Mouse (Mus musculus) CH12.LX (cell line): ENCODE results near the gene Fam168a. TPM values are rescaled to one million over a fixed set of nuclear protein-coding genes. Genes with fewer than 3 reads are reported as not detected.

Source experiments
- DNase-seq: peaks from one replicate; pipeline ENCODE4 v3.0.0-alpha.2; 2013; ENCODE audit errors: extremely low read depth
- H3K27ac ChIP-seq: 2 replicates; pipeline ENCODE4 v1.5.1; 2012; ENCODE audit warnings: low read depth, mild to moderate bottlenecking, control low read depth, moderate library complexity; ENCODE audit not compliant: insufficient read depth
- H3K27me3 ChIP-seq: replicated peaks from 2 replicates; pipeline ENCODE3; 2012; ENCODE audit warnings: inconsistent platforms
- H3K36me3 ChIP-seq, 2 experiments: replicated peaks in 1 of 2; 2 replicates each; pipeline versions ENCODE3 to v1.6.1; 2012; ENCODE audit warnings: inconsistent platforms in 1 of 2, low read length in 1 of 2, mild to moderate bottlenecking in 1 of 2, mixed read lengths in 1 of 2, moderate library complexity in 1 of 2; ENCODE audit not compliant: control insufficient read depth in 1 of 2, insufficient read depth in 1 of 2
- H3K4me1 ChIP-seq, 2 experiments: 2 replicates each; pipeline ENCODE4 v1.6.1; 2012; ENCODE audit warnings: inconsistent platforms in 1 of 2, moderate library complexity in 1 of 2; ENCODE audit not compliant: insufficient read depth in 2 of 2, control insufficient read depth in 1 of 2
- H3K4me2 ChIP-seq: 2 replicates; pipeline ENCODE4 v1.6.1; 2012; ENCODE audit warnings: low read depth, mild to moderate bottlenecking, control low read depth; ENCODE audit not compliant: poor library complexity, insufficient read depth, severe bottlenecking
- H3K4me3 ChIP-seq, 3 experiments: fragments of 150-350 bp in 1 of 3; sonication (generic) in 1 of 3; replicated peaks in 1 of 3; 2 replicates each; pipeline versions ENCODE3 to v1.5.1; 2011 to 2012; ENCODE audit warnings: low read depth in 2 of 3, low read length in 2 of 3, mild to moderate bottlenecking in 2 of 3, moderate library complexity in 2 of 3, control low read depth in 1 of 3, improper control_type of control experiment in 1 of 3, inconsistent platforms in 1 of 3, mixed read lengths in 1 of 3; ENCODE audit not compliant: poor library complexity in 1 of 3
- H3K79me2 ChIP-seq: replicated peaks from 2 replicates; pipeline ENCODE4 v1.6.1; 2012; ENCODE audit warnings: mild to moderate bottlenecking, moderate library complexity; ENCODE audit not compliant: control insufficient read depth, poor library complexity, insufficient read depth, severe bottlenecking; ENCODE audit errors: extremely low read depth
- H3K9ac ChIP-seq: 2 replicates; pipeline ENCODE4 v1.6.1; 2012; ENCODE audit warnings: low read depth, mild to moderate bottlenecking, control low read depth, moderate library complexity; ENCODE audit not compliant: insufficient read depth
- H3K9me3 ChIP-seq: replicated peaks from 2 replicates; pipeline ENCODE3; 2012; ENCODE audit warnings: low read length, inconsistent platforms, mixed read lengths
- BHLHE40 ChIP-seq: IDR thresholded peaks from 2 replicates; pipeline ENCODE4 v1.6.1; 2011; ENCODE audit warnings: mild to moderate bottlenecking, low read depth, low read length, improper control_type of control experiment
- CHD2 ChIP-seq: IDR thresholded peaks from 2 replicates; pipeline ENCODE4 v1.6.1; 2011; ENCODE audit warnings: low read length, improper control_type of control experiment
- CTCF ChIP-seq, 2 experiments: IDR thresholded peaks in 1 of 2; conservative IDR thresholded peaks in 1 of 2; 2 replicates each; pipeline ENCODE4 v1.5.1; 2011 to 2012; ENCODE audit warnings: low read depth in 2 of 2, low read length in 2 of 2, improper control_type of control experiment in 1 of 2, inconsistent platforms in 1 of 2, mild to moderate bottlenecking in 1 of 2, moderate library complexity in 1 of 2
- ELF1 ChIP-seq: IDR thresholded peaks from 2 replicates; pipeline ENCODE4 v1.6.1; 2014; ENCODE audit warnings: low read depth, mild to moderate bottlenecking, inconsistent platforms, low read length, improper control_type of control experiment
- IRF4 ChIP-seq: IDR thresholded peaks from 2 replicates; pipeline ENCODE4 v1.6.1; 2014; ENCODE audit warnings: low read depth, mild to moderate bottlenecking, inconsistent platforms, low read length, improper control_type of control experiment
- KAT2A ChIP-seq: IDR thresholded peaks from 2 replicates; pipeline ENCODE4 v1.6.1; 2012; ENCODE audit warnings: low read length, improper control_type of control experiment, inconsistent platforms; ENCODE audit not compliant: insufficient replicate concordance
- MAZ ChIP-seq: IDR thresholded peaks from 2 replicates; pipeline ENCODE4 v1.6.1; 2012; ENCODE audit warnings: low read depth, mild to moderate bottlenecking, inconsistent platforms, low read length, improper control_type of control experiment, moderate library complexity
- MEF2A ChIP-seq: IDR thresholded peaks from 2 replicates; pipeline ENCODE4 v1.6.1; 2014; ENCODE audit warnings: low read depth, mild to moderate bottlenecking, inconsistent platforms, low read length, improper control_type of control experiment, borderline replicate concordance
- POLR2A ChIP-seq: IDR thresholded peaks from 2 replicates; pipeline ENCODE4 v1.6.1; 2011; ENCODE audit warnings: low read depth, mild to moderate bottlenecking, improper control_type of control experiment, low read length
- POLR2AphosphoS2 ChIP-seq: IDR thresholded peaks from 2 replicates; pipeline ENCODE4 v1.6.1; 2011; ENCODE audit warnings: low read depth, low read length, improper control_type of control experiment
- SIN3A ChIP-seq: IDR thresholded peaks from 2 replicates; pipeline ENCODE4 v1.6.1; 2012; ENCODE audit warnings: low read length, improper control_type of control experiment, inconsistent platforms
- SMC3 ChIP-seq: IDR thresholded peaks from 2 replicates; pipeline ENCODE4 v1.6.1; 2011; ENCODE audit warnings: low read depth, low read length, improper control_type of control experiment
- UBTF ChIP-seq: IDR thresholded peaks from 2 replicates; pipeline ENCODE4 v1.6.1; 2012; ENCODE audit warnings: low read depth, mild to moderate bottlenecking, inconsistent platforms, low read length, improper control_type of control experiment, moderate library complexity
- USF1 ChIP-seq: IDR thresholded peaks from 2 replicates; pipeline ENCODE4 v1.6.1; 2014; ENCODE audit warnings: low read depth, mild to moderate bottlenecking, inconsistent platforms, low read length, improper control_type of control experiment
- ZKSCAN1 ChIP-seq: IDR thresholded peaks from 2 replicates; pipeline ENCODE4 v1.6.1; 2012; ENCODE audit warnings: low read depth, inconsistent platforms, low read length, improper control_type of control experiment, borderline replicate concordance
- ZMIZ1 ChIP-seq: IDR thresholded peaks from 2 replicates; pipeline ENCODE4 v1.6.1; 2012; ENCODE audit warnings: low read depth, mild to moderate bottlenecking, inconsistent platforms, low read length, improper control_type of control experiment
- dilution Hi-C: fragments of 300-500 bp; cut with MboI; formaldehyde crosslinking; loops from 2 replicates; pipeline ENCODE4 v1.14.3; 2020; ENCODE audit warnings: low sequenced_read_pairs; ENCODE audit not compliant: extremely low pct_unique_long_range_greater_than_20kb, extremely low pct_ligation_motif_present
- in situ Hi-C: fragments of 300-500 bp; cut with MboI; formaldehyde crosslinking; loops from 3 replicates; pipeline ENCODE4 v1.14.3; 2019; ENCODE audit warnings: low sequenced_read_pairs, low pct_ligation_motif_present, low pct_unique_long_range_greater_than_20kb, mixed read lengths
- polyA plus RNA-seq: library from polyadenylated mRNA; unstranded; fragments of >175 nt; gene quantifications from 2 replicates; pipeline ENCODE4 v1.2.1, GENCODE M21; 2012; ENCODE audit warnings: low read depth; ENCODE audit not compliant: insufficient read length
- total RNA-seq, 2 experiments: library from RNA; depleted of rRNA; stranded (reverse); fragments of 300-350 nt in 1 of 2; fragments of >200 nt in 1 of 2; gene quantifications; 2 replicates each; pipeline ENCODE4 v1.2.3; 2012 to 2014

Gene Fam168a
- total and polyA plus RNA-seq, 3 experiments, result 4.0 to 15.0 (median 4.9) TPM

DNA sequence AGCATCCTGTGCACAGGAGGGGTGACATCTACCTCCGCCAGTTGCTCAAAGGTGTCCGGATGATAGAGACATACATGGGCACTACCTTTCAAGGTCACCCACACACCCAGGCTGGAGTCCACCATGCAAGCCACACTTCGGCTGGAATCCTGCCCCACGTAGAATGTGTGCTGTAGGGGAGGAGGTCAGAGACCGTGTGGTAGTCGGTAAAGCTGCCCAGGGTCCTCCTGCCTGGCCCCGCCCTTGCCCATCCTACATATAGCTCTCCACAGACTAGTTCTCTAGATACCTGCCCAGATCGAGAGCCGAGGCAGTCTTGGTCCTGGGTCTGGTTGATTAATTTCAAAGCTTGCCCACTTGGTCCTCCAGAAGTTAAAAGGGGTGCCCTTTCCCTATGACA lies 170.3 kb downstream of the Fam168a start:
- dilution Hi-C loops, result no loop called here
- Histone ChIP-seq H3K4me1 (peaks cover 15 to 53% of the 10 kb centered on the region in 2 experiments), H3K27ac (no peak overlapping the region), H3K36me3 (peaks cover 27 to 78% of the 10 kb centered on the region in 2 experiments), H3K4me2 (no peak overlapping the region), H3K79me2 (no peaks in the 10 kb centered on the region), H3K4me3 (no peak overlapping the region), H3K27me3 (no peaks in the 10 kb centered on the region), H3K9me3 (no peaks in the 10 kb centered on the region), H3K9ac (no peak overlapping the region)
- DNase-seq, result no peak
- in situ Hi-C loops, result no loop called here
- no peak for TF ChIP-seq USF1
- no peak for TF ChIP-seq POLR2AphosphoS2

DNA sequence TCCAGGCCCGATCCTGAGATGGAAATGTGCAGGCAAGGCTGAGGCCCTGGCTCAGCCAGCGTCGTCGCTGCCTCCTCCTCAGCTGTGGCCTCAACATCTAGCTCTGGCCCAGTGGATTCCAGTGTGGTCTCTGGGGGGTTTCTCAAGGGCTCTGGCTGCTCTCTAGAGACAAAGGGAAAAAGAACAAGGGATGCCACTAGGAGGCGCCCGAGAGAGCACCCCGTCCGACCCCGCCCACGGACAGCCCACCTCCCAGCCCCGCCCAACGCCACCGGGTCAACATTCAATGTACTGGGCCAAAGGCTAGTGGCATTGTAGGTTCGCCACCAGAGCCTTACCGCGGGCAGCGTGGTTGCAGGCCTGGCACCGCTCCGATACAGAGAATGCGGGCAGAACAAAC lies 173.2 kb downstream of the Fam168a start:
- Histone ChIP-seq H3K79me2 (no peaks in the 10 kb centered on the region), H3K4me1 (peaks cover 25 to 58% of the 10 kb centered on the region in 2 experiments), H3K9me3 (no peaks in the 10 kb centered on the region), H3K9ac (peak overlapping the region; percentile 5; the same call in 1 of the 2 replicates), H3K4me2 (no peak overlapping the region; the same call in 1 of the 2 replicates), H3K36me3 (peaks cover 25 to 69% of the 10 kb centered on the region in 2 experiments), H3K27ac (no peak overlapping the region), H3K4me3 (peak overlapping the region in 2 of 3 experiments; percentile 13 to 35), H3K27me3 (no peaks in the 10 kb centered on the region)
- dilution Hi-C loops (no loop called here), in situ Hi-C loops (no loop called here)
- DNase-seq, result peak; percentile 83
- TF ChIP-seq MEF2A, result no peak
- TF ChIP-seq BHLHE40, result 0 out of 2 replicates have a peak, but pooled peaks have one; percentile 15
- peak in 1 of 2 experiments; percentile 75; a peak in 2 of 4 replicates for TF ChIP-seq CTCF (conservative IDR thresholded peaks at IDR 0.05 in 1 of 2, IDR thresholded peaks at IDR 0.05 in 1 of 2; ENCODE audit: low read depth in 2 of 2, low read length in 2 of 2)
- TF ChIP-seq ZKSCAN1, result no peak
- TF ChIP-seq IRF4, result peak; percentile 37; the same call in 1 of the 2 replicates
- 0 out of 2 replicates have a peak, but pooled peaks have one; percentile 23 for TF ChIP-seq ZMIZ1
- TF ChIP-seq SIN3A, result peak; percentile 36; the same call in 1 of the 2 replicates
- TF ChIP-seq ELF1, result peak; percentile 18; the same call in 1 of the 2 replicates
- 0 out of 2 replicates have a peak, but pooled peaks have one; percentile 58 for TF ChIP-seq KAT2A
- TF ChIP-seq POLR2A, result peak; percentile 18; the same call in 1 of the 2 replicates
- peak; percentile 45 for TF ChIP-seq SMC3
- peak; percentile 71; the same call in 1 of the 2 replicates for TF ChIP-seq MAZ
- TF ChIP-seq CHD2, result 0 out of 2 replicates have a peak, but pooled peaks have one; percentile 36
- no peak for TF ChIP-seq UBTF
